In genomic region chr5:48125770-48126423, GRCm38 (mm10) we compare ENCODE assay signal across 8 mouse cellular contexts.
A peak's percentile ranks its signal among the peaks of the same experiment; 100 is the strongest.
DNase-seq lines count a peak whose midpoint lies in the region; ATAC-seq lines count a peak whose summit lies in the region.

No protein-coding gene starts in this region.

- no peaks in the 10 kb centered on the region for H3K27me3 ChIP-seq in kidney, embryonic 14.5 days (ENCODE audit: control insufficient read depth, insufficient read depth, low read length)
- no peaks in the 10 kb centered on the region for H3K27me3 ChIP-seq in neural tube, embryonic 13.5 days

- H3K9ac ChIP-seq in kidney, embryonic 14.5 days (ENCODE audit: low read depth, low read length) = no peak overlapping the region
- no peak overlapping the region for H3K9ac ChIP-seq in neural tube, embryonic 13.5 days

- 0 out of 2 replicates have a peak, but pooled peaks have one; percentile 28 for ATAC-seq in kidney, embryonic 14.5 days (ENCODE audit: low FRiP score, low TSS enrichment)
- ATAC-seq in neural tube, embryonic 13.5 days (ENCODE audit: low read depth) = peak; percentile 32; the same call in 1 of the 2 replicates

- H3K4me3 ChIP-seq in kidney, embryonic 14.5 days (ENCODE audit: low read length) = no peak overlapping the region
- no peak overlapping the region for H3K4me3 ChIP-seq in neural tube, embryonic 13.5 days

- H3K4me2 ChIP-seq in kidney, embryonic 14.5 days (replicated peaks; ENCODE audit: low read depth, low read length) = no peak overlapping the region
- H3K4me2 ChIP-seq in neural tube, embryonic 13.5 days = no peak overlapping the region

- DNase-seq in heart, adult 18-20 months = peak; percentile 2 to 34
- DNase-seq in heart, adult 11 months = no peak
- DNase-seq in right cerebral cortex, adult 18-20 months = peak; percentile 23
- DNase-seq in right cerebral cortex, postnatal 4 days = no peak
- no peak for DNase-seq in frontal cortex, postnatal 10 days (ENCODE audit: low spot score in 2 of 2)
- no peak for DNase-seq in layer of hippocampus, adult 9-11 months

- H3K9me3 ChIP-seq in kidney, embryonic 14.5 days (ENCODE audit: control insufficient read depth, low read length) = no peaks in the 10 kb centered on the region
- H3K9me3 ChIP-seq in neural tube, embryonic 13.5 days = no peaks in the 10 kb centered on the region

- no peaks in the 10 kb centered on the region for H3K4me1 ChIP-seq in kidney, embryonic 14.5 days (ENCODE audit: control insufficient read depth, insufficient read depth, low read length)
- no peaks in the 10 kb centered on the region for H3K4me1 ChIP-seq in neural tube, embryonic 13.5 days (replicated peaks)

- no peak overlapping the region for H3K27ac ChIP-seq in kidney, embryonic 14.5 days (ENCODE audit: low read depth, low read length)
- no peak overlapping the region for H3K27ac ChIP-seq in neural tube, embryonic 13.5 days (replicated peaks)

- no peaks in the 10 kb centered on the region for H3K36me3 ChIP-seq in kidney, embryonic 14.5 days (ENCODE audit: control insufficient read depth, insufficient read depth, low read length)
- no peaks in the 10 kb centered on the region for H3K36me3 ChIP-seq in neural tube, embryonic 13.5 days

- 81% methylated on average over 3 of the region's 3 CpGs for WGBS in kidney, embryonic 14.5 days
- 86% methylated on average over 3 of the region's 3 CpGs for WGBS in neural tube, embryonic 13.5 days

Comparison
In these comparisons a context has a peak if more than half of its experiments do, and no peak if none do; other contexts are left out.
1. DNase-seq: peak in heart, adult 18-20 months (2 of 2) and right cerebral cortex, adult 18-20 months (single experiment); none in heart, adult 11 months (single experiment), right cerebral cortex, postnatal 4 days (single experiment), frontal cortex, postnatal 10 days (0 of 2) and layer of hippocampus, adult 9-11 months (single experiment).